Mouse (Mus musculus): ENCODE data around the gene Pou3f3. TPM values are rescaled to one million over a fixed set of nuclear protein-coding genes. Genes with fewer than 3 reads are reported as not detected.

Pou3f3 gene
- polyA plus RNA-seq, 1 experiment from 2014 or later = 8.4 TPM

GRCm38 (mm10) chr1:42704981-42705810 lies 9.6 kb downstream of the Pou3f3 start:
- WGBS = 20% methylated on average over 17 of the region's 17 CpGs
- ATAC-seq = no peak; the same call in 1 of the 2 replicates
- Histone ChIP-seq H3K4me1 (ENCODE audit: control insufficient read depth, insufficient read depth, low read depth, low read length) (peaks cover 25% of the 10 kb centered on the region), H3K36me3 (ENCODE audit: control insufficient read depth, insufficient read depth, low read length) (no peaks in the 10 kb centered on the region), H3K9ac (ENCODE audit: low read depth, low read length) (peak overlapping the region; percentile 12; the same call in 1 of the 2 replicates), H3K4me3 (ENCODE audit: low read length) (no peak overlapping the region), H3K27me3 (replicated peaks; ENCODE audit: control insufficient read depth, insufficient read depth, low read length) (no peaks in the 10 kb centered on the region; the same call in none of the 2 replicates), H3K9me3 (ENCODE audit: control insufficient read depth, low read length) (no peaks in the 10 kb centered on the region), H3K27ac (ENCODE audit: low read depth, low read length) (peak overlapping the region; percentile 35; the same call in 1 of the 2 replicates), H3K4me2 (ENCODE audit: low read length) (peak overlapping the region; percentile 42)

DNA sequence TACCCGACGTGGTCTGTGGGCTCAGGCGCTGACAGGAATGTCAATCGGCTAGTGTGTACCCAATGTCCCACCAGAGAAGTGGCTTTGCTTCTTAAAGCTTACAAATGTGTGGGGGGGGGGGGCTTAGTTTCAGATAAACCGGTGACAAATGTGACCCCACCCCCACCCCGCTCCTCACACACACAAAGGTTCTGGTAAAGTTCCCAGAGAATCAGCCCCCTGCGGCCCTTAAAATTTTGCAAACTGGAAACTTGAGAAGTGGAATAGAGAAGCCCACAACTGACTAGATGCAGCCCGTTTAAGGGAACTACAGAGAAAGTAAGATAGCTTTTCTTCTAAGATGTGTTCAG lies 10.2 kb downstream of the Pou3f3 start:
- Histone ChIP-seq H3K4me3 (ENCODE audit: low read length) (no peak overlapping the region), H3K4me2 (ENCODE audit: low read length) (peak overlapping the region; percentile 42), H3K27me3 (replicated peaks; ENCODE audit: control insufficient read depth, insufficient read depth, low read length) (no peaks in the 10 kb centered on the region; the same call in none of the 2 replicates), H3K4me1 (ENCODE audit: control insufficient read depth, insufficient read depth, low read depth, low read length) (peaks cover 25% of the 10 kb centered on the region), H3K36me3 (ENCODE audit: control insufficient read depth, insufficient read depth, low read length) (no peaks in the 10 kb centered on the region), H3K9ac (ENCODE audit: low read depth, low read length) (no peak overlapping the region), H3K9me3 (ENCODE audit: control insufficient read depth, low read length) (no peaks in the 10 kb centered on the region), H3K27ac (ENCODE audit: low read depth, low read length) (no peak overlapping the region)
- 13% methylated on average over 8 of the region's 8 CpGs for WGBS
- no peak for ATAC-seq

DNA sequence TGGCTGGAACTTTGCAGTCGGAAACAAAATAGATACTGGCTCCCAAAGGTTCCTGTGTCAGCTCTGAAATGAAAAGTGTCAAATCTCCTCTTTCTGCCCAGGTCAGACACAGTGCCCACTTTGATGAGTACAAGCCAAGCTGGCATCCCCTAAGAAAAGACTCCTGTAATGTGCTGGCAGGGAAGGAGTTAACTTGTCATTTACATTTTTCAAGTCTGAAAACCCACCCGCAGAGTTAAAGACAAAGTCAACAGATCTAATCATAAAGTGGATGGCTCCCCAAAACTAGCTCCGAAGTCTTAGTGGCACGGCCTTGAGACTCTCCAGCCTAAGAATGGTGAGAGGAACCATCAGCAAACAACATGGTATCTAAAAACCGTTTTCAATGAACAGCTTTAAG lies 11.6 kb downstream of the Pou3f3 start:
- no peak overlapping the region for H3K4me3 ChIP-seq (ENCODE audit: low read length)
- no peak overlapping the region; the same call in 1 of the 2 replicates for H3K9ac ChIP-seq (ENCODE audit: low read depth, low read length)
- ATAC-seq = no peak
- peaks cover 4% of the 10 kb centered on the region for H3K27me3 ChIP-seq (replicated peaks; ENCODE audit: control insufficient read depth, insufficient read depth, low read length)
- no peaks in the 10 kb centered on the region for H3K36me3 ChIP-seq (ENCODE audit: control insufficient read depth, insufficient read depth, low read length)
- H3K9me3 ChIP-seq (ENCODE audit: control insufficient read depth, low read length) = no peaks in the 10 kb centered on the region
- WGBS = 14% methylated on average over 5 of the region's 5 CpGs
- 0 out of 2 replicates have a peak overlapping the region, but pooled peaks have one; percentile 29 for H3K27ac ChIP-seq (ENCODE audit: low read depth, low read length)
- peak overlapping the region; percentile 15; the same call in 1 of the 2 replicates for H3K4me2 ChIP-seq (ENCODE audit: low read length)
- peaks cover 25% of the 10 kb centered on the region for H3K4me1 ChIP-seq (ENCODE audit: control insufficient read depth, insufficient read depth, low read depth, low read length)

- no peak for ATAC-seq
- Histone ChIP-seq H3K9me3 (ENCODE audit: control insufficient read depth, low read length) (no peaks in the 10 kb centered on the region), H3K4me2 (ENCODE audit: low read length) (peak overlapping the region; percentile 8; the same call in 1 of the 2 replicates), H3K9ac (ENCODE audit: low read depth, low read length) (no peak overlapping the region; the same call in 1 of the 2 replicates), H3K27me3 (replicated peaks; ENCODE audit: control insufficient read depth, insufficient read depth, low read length) (peaks cover 4% of the 10 kb centered on the region), H3K4me3 (ENCODE audit: low read length) (no peak overlapping the region), H3K27ac (ENCODE audit: low read depth, low read length) (0 out of 2 replicates have a peak overlapping the region, but pooled peaks have one; percentile 29), H3K4me1 (ENCODE audit: control insufficient read depth, insufficient read depth, low read depth, low read length) (peaks cover 25% of the 10 kb centered on the region), H3K36me3 (ENCODE audit: control insufficient read depth, insufficient read depth, low read length) (no peaks in the 10 kb centered on the region)
- 14% methylated on average over 4 of the region's 4 CpGs for WGBS
These were observed 12.1 kb downstream of the Pou3f3 start for GRCm38 (mm10) chr1:42707611-42708130.

GRCm38 (mm10) chr1:42709024-42709423 lies 13.5 kb downstream of the Pou3f3 start:
- H3K4me1 ChIP-seq (ENCODE audit: control insufficient read depth, insufficient read depth, low read depth, low read length) = peaks cover 28% of the 10 kb centered on the region
- no peak overlapping the region for H3K4me3 ChIP-seq (ENCODE audit: low read length)
- no peak overlapping the region; the same call in 1 of the 2 replicates for H3K27ac ChIP-seq (ENCODE audit: low read depth, low read length)
- 30% methylated on average over 1 of the region's 1 CpGs for WGBS
- no peak for ATAC-seq
- H3K4me2 ChIP-seq (ENCODE audit: low read length) = peak overlapping the region; percentile 10; the same call in 1 of the 2 replicates
- peak overlapping the region; percentile 22; the same call in 1 of the 2 replicates for H3K9ac ChIP-seq (ENCODE audit: low read depth, low read length)
- H3K9me3 ChIP-seq (ENCODE audit: control insufficient read depth, low read length) = no peaks in the 10 kb centered on the region
- H3K36me3 ChIP-seq (ENCODE audit: control insufficient read depth, insufficient read depth, low read length) = no peaks in the 10 kb centered on the region
- peaks cover 4% of the 10 kb centered on the region for H3K27me3 ChIP-seq (replicated peaks; ENCODE audit: control insufficient read depth, insufficient read depth, low read length)

DNA sequence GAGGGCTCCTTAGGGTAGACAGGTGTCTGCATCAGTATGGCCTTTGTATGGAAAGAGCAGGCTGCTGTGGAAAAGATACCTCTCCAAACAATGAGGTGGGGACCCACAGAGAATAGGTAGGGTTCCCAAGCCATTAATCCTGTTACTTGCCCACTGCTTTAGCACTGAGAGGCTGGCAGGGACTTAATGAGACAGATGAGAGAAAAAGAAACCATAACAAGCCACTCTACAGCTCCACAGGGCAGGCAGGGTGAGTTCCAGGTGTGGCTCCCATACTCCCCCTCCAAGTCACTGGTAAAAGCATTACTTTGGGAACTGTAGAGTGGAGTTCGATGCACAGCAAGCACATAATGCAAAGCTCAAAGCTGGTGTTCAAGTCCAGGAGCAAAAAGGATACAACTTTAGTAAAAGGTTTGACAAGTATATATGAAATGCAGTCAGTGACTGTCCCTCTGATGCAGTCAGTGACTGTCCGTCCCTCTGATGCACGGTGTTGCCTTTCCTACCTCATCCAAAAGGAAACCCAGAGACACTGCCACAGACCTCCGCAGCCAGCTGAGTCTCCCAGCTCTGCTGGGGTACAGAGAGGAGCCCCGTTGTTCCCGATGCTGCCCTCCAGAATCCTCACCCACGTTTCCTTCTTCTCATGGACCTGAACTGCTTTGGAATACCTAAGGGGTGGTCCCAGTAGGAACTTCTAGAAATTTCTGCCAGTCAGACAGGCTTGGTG lies 14.0 kb downstream of the Pou3f3 start:
- Histone ChIP-seq H3K9ac (ENCODE audit: low read depth, low read length) (no peak overlapping the region), H3K27me3 (replicated peaks; ENCODE audit: control insufficient read depth, insufficient read depth, low read length) (peaks cover 4% of the 10 kb centered on the region), H3K4me3 (ENCODE audit: low read length) (no peak overlapping the region), H3K4me2 (ENCODE audit: low read length) (peak overlapping the region; percentile 81), H3K36me3 (ENCODE audit: control insufficient read depth, insufficient read depth, low read length) (no peaks in the 10 kb centered on the region), H3K4me1 (ENCODE audit: control insufficient read depth, insufficient read depth, low read depth, low read length) (peaks cover 26% of the 10 kb centered on the region), H3K9me3 (ENCODE audit: control insufficient read depth, low read length) (no peaks in the 10 kb centered on the region), H3K27ac (ENCODE audit: low read depth, low read length) (no peak overlapping the region)
- ATAC-seq = no peak
- 28% methylated on average over 7 of the region's 7 CpGs for WGBS

- H3K27me3 ChIP-seq (replicated peaks; ENCODE audit: control insufficient read depth, insufficient read depth, low read length) = peaks cover 4% of the 10 kb centered on the region
- H3K9me3 ChIP-seq (ENCODE audit: control insufficient read depth, low read length) = no peaks in the 10 kb centered on the region
- peak overlapping the region; percentile 81 for H3K4me2 ChIP-seq (ENCODE audit: low read length)
- no peak overlapping the region for H3K27ac ChIP-seq (ENCODE audit: low read depth, low read length)
- H3K4me1 ChIP-seq (ENCODE audit: control insufficient read depth, insufficient read depth, low read depth, low read length) = peaks cover 20% of the 10 kb centered on the region
- no peak overlapping the region; the same call in 1 of the 2 replicates for H3K9ac ChIP-seq (ENCODE audit: low read depth, low read length)
- WGBS = 22% methylated on average over 4 of the region's 4 CpGs
- no peaks in the 10 kb centered on the region for H3K36me3 ChIP-seq (ENCODE audit: control insufficient read depth, insufficient read depth, low read length)
- ATAC-seq = no peak
- H3K4me3 ChIP-seq (ENCODE audit: low read length) = peak overlapping the region; percentile 17; the same call in 1 of the 2 replicates
These were observed 14.7 kb downstream of the Pou3f3 start for GRCm38 (mm10) chr1:42710234-42710633.

GRCm38 (mm10) chr1:42710995-42711394 lies 15.4 kb downstream of the Pou3f3 start:
- Histone ChIP-seq H3K4me1 (ENCODE audit: control insufficient read depth, insufficient read depth, low read depth, low read length) (peaks cover 16% of the 10 kb centered on the region), H3K27ac (ENCODE audit: low read depth, low read length) (no peak overlapping the region; the same call in 1 of the 2 replicates), H3K27me3 (replicated peaks; ENCODE audit: control insufficient read depth, insufficient read depth, low read length) (peaks cover 4% of the 10 kb centered on the region), H3K36me3 (ENCODE audit: control insufficient read depth, insufficient read depth, low read length) (no peaks in the 10 kb centered on the region), H3K4me2 (ENCODE audit: low read length) (peak overlapping the region; percentile 81), H3K9ac (ENCODE audit: low read depth, low read length) (no peak overlapping the region), H3K4me3 (ENCODE audit: low read length) (peak overlapping the region; percentile 17), H3K9me3 (ENCODE audit: control insufficient read depth, low read length) (no peaks in the 10 kb centered on the region)
- 12% methylated on average over 2 of the region's 2 CpGs for WGBS
- peak; percentile 66; the same call in 1 of the 2 replicates for ATAC-seq
